Mouse (Mus musculus) CH12F3 (cell line): Measurements from ENCODE around the gene Dph2.

ENCODE experiments used
- in situ Hi-C: fragments of 300-500 bp; cut with MboI; formaldehyde crosslinking; loops from 2 replicates; pipeline ENCODE4 v1.14.3; 2020; ENCODE audit warnings: low sequenced_read_pairs

The Dph2 gene

GRCm38 (mm10) chr4:117878301-117878700, 13.5 kb downstream of the Dph2 start:
- in situ Hi-C loops: no loop called here

GRCm38 (mm10) chr4:117873615-117874014, 18.2 kb downstream of the Dph2 start:
- in situ Hi-C loops: no loop called here

GRCm38 (mm10) chr4:117872471-117872886, 19.4 kb downstream of the Dph2 start, which contains the start of gene Ccdc24:
TSS of gene Ccdc24 (minus strand) at chr4:117872557.
- in situ Hi-C loops: no loop called here

GRCm38 (mm10) chr4:117871787-117872186, 20.0 kb downstream of the Dph2 start:
- in situ Hi-C loops: no loop called here

- in situ Hi-C loops: no loop called here
Measured at GRCm38 (mm10) chr4:117870437-117870836, 21.4 kb downstream of the Dph2 start.

GRCm38 (mm10) chr4:117869317-117869716, 22.5 kb downstream of the Dph2 start:
- in situ Hi-C loops: no loop called here

- in situ Hi-C loops: no loop called here
Measured at GRCm38 (mm10) chr4:117867823-117868222, 24.0 kb downstream of the Dph2 start.

GRCm38 (mm10) chr4:117867000-117867399, 24.8 kb downstream of the Dph2 start:
- in situ Hi-C loops: no loop called here

GRCm38 (mm10) chr4:117866083-117866482, 25.7 kb downstream of the Dph2 start:
- in situ Hi-C loops: no loop called here

- in situ Hi-C loops: no loop called here
Measured at GRCm38 (mm10) chr4:117862823-117863222, 29.0 kb downstream of the Dph2 start.

- in situ Hi-C loops: no loop called here
Measured at GRCm38 (mm10) chr4:117860570-117860969, 31.3 kb downstream of the Dph2 start.

- in situ Hi-C loops: no loop called here
Measured at GRCm38 (mm10) chr4:117858794-117859193, 33.0 kb downstream of the Dph2 start.

GRCm38 (mm10) chr4:117855146-117855545, 36.7 kb downstream of the Dph2 start:
- in situ Hi-C loops: no loop called here

- in situ Hi-C loops: no loop called here
Measured at GRCm38 (mm10) chr4:117852152-117852868, 39.5 kb downstream of the Dph2 start.

- in situ Hi-C loops: no loop called here
Measured at GRCm38 (mm10) chr4:117850871-117851270, 41.0 kb downstream of the Dph2 start.

GRCm38 (mm10) chr4:117850176-117850575, 41.7 kb downstream of the Dph2 start:
- in situ Hi-C loops: no loop called here

- in situ Hi-C loops: no loop called here
Measured at GRCm38 (mm10) chr4:117849506-117849905, 42.3 kb downstream of the Dph2 start.

GRCm38 (mm10) chr4:117849063-117849462, 42.8 kb downstream of the Dph2 start:
- in situ Hi-C loops: no loop called here

- in situ Hi-C loops: no loop called here
Measured at GRCm38 (mm10) chr4:117847011-117847410, 44.8 kb downstream of the Dph2 start.

- in situ Hi-C loops: no loop called here
Measured at GRCm38 (mm10) chr4:117846261-117846660, 45.6 kb downstream of the Dph2 start.

GRCm38 (mm10) chr4:117845316-117845715, 46.5 kb downstream of the Dph2 start:
- in situ Hi-C loops: no loop called here

- in situ Hi-C loops: no loop called here
Measured at GRCm38 (mm10) chr4:117844467-117844866, 47.4 kb downstream of the Dph2 start.

GRCm38 (mm10) chr4:117843101-117843500, 48.7 kb downstream of the Dph2 start:
- in situ Hi-C loops: no loop called here
